Mouse (Mus musculus): Measurements from ENCODE around the gene Gpr18.

The Gpr18 gene

DNA sequence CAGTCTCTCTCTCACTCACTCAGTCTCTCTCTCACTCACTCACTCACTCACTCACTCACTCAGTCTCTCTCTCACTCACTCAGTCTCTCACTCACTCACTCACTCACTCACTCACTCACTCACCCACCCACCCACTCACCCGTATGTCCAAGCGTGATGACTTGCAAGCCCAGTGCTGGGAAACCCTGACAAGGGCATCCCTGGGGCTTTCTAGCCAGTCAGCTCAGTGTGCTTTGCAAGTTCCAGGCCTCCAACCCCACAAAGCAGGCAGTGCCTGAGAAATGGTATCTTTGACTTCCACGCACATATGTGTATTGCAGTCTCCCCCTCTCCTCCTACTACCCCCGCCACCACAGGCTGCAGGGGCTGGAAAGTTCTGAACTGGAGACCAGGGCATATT is 6.4 kb upstream of the Gpr18 start:
- no peak for DNase-seq (ENCODE audit: low spot score)

DNA sequence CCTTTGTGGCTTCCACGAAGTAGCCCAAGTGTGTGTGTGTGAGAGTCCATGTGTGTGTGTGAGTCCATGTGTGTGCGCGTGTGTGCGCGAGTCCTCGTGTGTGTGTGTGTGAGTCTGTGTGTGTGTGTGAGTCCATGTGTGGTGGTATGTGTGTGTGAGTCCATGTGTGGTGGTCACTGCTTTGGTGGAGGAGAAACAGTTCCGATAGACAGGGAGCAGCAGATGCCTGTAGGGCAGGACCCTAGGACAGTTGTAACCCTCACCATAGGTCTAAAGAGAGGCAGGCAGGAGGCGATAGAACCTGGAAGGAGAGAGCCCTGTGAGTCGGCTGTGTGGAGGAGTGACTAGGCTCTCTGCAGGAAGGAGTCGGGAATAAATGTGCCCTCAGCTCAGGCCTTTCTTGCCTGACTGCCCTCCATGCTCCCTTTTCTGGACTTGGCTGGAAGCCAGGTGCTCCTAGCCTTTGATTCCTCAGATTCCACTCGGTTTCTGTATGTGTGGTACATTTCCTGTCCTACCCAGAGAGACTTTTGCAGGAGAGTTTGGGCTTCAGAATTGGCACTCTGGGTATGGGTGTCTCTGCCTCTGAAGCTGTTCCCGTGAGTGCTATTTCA is 5.0 kb upstream of the Gpr18 start:
- DNase-seq (ENCODE audit: low spot score), result no peak

- no peak for DNase-seq (ENCODE audit: low spot score)
Observed at GRCm38 (mm10) chr14:121919752-121920151, 4.2 kb upstream of the Gpr18 start.

GRCm38 (mm10) chr14:121918266-121918665 is 2.7 kb upstream of the Gpr18 start:
- DNase-seq (ENCODE audit: low spot score), result peak; percentile 57

DNA sequence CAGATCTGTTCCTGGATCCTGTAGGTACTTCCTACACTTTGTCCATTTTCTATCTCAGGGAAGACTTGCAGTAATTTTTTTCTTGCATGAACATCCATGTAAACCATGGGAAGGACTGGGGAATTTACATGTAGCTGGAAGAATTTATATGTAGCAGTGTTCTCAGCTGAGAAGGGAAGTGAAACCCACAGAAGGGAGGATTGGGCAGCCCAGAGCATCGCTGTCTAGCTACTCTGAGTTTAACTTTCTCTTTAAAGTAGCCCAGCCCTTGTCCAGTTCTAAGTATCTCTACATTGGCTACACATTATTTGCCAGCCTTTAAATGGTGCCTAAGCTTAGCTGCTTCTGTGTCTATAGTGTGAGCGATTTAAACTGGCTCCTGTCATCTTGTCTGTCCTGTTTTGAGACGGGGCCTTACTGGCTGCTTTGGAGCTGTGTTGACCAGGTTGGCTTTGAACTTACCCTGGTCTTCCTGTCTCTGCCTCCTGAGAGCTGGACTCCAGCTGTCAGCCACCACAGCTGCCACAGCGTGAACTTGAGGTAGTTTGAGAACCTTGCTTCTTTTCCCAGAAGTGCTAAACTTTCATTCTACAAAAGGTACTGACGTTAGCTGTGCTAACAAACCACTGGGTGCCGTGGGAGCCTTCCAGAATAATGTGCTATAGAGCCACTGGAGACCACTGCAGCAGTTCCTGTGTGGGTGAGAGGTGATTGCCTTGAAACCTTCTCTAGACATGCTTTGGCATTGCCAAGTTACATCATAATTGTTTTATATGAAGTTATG is 922 bp upstream of the Gpr18 start:
- no peak for DNase-seq (ENCODE audit: low spot score)

- no peak for DNase-seq (ENCODE audit: low spot score)
Observed at GRCm38 (mm10) chr14:121915143-121915542, 438 bp downstream of the Gpr18 start.

DNA sequence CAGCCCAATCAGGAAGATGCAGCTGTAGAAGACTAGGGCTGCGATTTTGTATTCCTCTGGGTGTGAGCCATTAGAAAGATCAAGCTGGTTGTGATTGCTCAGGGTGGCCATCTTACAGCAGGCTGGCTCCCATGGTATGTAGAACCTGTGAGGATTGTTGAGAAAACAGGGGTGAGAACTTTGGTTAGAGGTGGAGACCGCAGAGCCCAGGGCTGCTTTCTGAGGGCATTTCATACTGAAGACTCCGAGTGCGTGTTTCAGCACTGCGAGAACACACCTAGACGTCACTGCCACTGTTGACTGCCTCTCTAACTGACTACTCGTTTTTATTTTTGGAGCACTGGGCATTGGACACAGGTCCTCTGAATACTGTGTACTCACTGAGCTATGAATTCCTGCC is 3.1 kb downstream of the Gpr18 start:
- DNase-seq (ENCODE audit: low spot score), result no peak

DNA sequence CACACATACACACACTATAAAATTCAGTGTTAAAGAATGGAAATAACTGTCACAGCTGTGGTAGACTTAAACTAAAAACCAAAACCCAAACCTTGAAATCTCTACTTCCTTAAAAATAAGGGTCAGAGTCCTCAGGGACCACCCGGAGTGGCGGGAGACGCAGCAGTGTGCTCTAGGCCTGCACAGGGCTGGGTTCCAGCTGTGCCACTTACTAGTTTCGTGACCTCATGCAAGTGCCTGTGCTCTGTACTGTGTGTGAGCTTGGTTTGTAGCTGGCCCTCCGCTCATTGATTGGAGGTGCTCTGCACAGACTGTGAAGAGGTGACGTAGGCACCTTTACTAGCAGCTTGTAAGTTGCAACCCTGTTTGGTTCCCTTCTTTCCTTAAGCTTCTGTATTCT is 5.7 kb downstream of the Gpr18 start:
- no peak for DNase-seq (ENCODE audit: low spot score)

DNA sequence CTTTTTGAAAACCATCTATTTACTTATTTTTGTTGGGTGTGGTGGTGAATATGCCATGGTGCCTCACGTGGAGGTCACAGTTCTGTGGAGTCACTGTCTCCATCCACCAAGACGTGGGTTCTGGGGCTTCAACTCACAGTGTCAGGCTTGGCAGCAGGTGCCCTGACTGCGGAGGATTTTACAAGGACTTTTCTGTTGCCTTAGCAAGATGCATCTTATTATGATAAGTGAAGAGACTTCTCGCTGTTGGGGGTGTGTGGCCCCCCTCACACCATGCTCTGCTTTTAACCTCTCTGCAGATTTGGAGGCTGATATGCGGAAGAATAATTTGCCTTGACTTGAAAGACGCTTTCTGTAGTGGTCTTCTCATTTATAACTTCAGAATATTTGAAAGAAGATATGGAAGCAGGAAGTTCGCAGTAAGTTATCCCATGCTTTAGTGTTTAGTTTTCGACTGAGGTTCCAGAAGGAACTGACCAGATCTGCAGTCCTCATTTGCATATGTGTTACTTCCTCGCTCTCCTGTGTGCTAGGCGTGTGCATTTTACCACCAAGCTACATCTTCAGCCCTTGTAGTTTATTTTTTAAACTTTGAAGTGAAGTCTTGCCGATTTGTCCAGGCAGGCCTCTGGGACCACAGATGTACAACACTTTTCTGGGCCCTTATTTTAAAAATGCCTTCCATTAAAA is 8.4 kb downstream of the Gpr18 start:
- no peak for DNase-seq (ENCODE audit: low spot score)

GRCm38 (mm10) chr14:121906341-121906991 is 9.1 kb downstream of the Gpr18 start:
- no peak for DNase-seq (ENCODE audit: low spot score)

DNA sequence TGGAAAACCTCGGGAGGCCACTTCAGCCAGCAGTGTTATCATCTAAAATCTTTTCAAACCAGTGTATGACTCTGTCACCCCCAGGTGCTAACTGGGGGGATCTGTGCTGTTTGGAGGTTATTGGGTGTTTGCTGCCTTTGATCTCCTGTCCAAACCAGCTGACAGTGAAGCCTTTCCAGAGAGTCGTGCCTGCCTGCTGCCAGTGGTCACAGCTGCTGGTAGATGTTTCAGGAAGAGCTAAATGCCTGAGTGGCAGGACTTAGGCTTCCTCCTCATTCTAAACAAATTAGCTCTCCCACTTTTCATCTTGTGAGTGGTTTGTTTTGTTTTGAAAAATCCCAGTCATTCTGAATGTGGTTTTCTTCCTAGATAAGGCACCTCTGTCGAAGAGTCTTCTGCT is 10.8 kb downstream of the Gpr18 start:
- DNase-seq (ENCODE audit: low spot score), result no peak

DNA sequence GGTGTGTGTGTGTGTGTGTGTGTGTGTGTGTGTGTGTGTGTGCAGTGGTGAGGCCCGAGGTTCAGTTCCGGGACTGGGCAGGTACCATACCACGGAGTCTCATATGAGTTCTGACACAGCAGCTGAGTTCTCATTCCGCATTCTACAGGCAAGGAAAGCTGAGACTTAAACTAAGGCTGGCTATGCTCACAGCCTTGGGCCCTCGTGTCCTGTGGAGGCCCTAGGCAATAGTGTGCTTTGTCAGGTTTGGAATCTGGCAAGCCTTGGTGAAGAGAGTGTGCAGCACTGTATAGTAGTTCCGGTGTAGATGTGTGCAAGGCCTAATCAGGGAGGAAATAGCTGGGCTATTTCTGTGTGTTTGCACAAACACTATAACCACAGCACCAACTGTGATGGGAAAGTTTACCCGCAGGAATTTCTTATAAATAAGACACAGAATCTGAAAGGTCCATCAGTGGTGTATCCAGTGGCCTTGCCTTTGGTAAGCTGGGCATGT is 12.2 kb downstream of the Gpr18 start:
- DNase-seq (ENCODE audit: low spot score), result no peak

DNA sequence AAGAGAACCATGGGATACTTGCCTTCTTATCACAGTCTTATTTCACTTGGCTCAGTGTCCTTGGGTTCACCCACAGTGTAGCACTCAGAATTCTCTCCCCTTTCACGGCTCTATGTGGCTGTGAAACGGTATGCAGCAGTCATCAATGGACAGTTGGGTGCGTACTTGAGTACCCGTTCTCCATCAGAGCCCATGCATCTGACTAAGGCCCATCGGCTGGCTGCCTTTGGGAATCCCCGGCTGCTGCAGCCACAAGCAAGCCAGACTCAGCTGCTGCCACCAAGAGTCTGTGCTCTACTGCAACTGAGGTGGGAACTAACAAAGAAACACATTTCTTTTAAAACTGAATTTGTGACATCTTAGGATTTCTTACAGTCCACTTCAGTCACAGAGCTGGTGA is 14.1 kb downstream of the Gpr18 start:
- DNase-seq (ENCODE audit: low spot score), result no peak

DNA sequence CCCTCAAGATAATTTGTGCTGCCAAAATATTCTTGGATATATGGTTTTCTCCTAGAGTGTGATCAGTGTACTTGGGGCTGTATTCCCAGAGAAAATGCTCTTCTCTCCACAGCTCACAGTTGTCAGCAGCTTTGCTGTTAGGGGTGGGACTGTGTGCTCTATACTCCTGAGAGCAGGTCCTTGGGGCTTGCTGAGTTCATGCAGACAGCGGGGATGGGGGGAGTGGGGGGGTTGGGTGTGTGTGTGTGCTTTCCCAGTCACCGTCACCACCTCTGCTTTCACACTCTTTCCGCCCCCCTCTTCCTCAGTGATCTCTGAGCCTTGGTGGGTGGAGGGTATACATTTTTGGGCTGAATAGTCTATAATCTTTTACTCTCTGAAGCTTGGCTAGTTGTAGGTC is 16.5 kb downstream of the Gpr18 start:
- no peak for DNase-seq (ENCODE audit: low spot score)

- no peak for DNase-seq (ENCODE audit: low spot score)
Observed at GRCm38 (mm10) chr14:121898509-121898908, 17.1 kb downstream of the Gpr18 start.

- DNase-seq (ENCODE audit: low spot score), result no peak
Observed at GRCm38 (mm10) chr14:121897773-121898172, 17.8 kb downstream of the Gpr18 start.

GRCm38 (mm10) chr14:121896126-121897090 is 19.2 kb downstream of the Gpr18 start:
- no peak for DNase-seq (ENCODE audit: low spot score)

DNA sequence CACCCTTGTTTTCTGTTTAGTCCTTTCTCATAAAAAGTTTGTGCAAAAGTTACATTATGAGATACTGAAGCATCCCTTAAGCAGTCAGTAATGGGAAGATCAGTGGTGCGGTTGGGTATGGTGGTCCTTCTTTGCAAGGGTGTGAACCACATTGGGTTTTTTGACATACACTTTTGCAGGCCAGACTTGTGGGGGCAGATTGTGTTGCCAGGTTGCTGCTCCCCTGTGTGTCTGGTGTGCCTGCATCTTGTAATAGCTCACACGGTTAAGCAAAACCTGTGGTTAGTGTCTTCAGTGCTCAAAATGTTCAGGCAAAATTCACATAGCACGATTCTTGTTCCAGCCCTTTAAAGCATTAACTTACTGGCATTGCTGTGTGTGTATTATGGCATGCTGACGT is 20.3 kb downstream of the Gpr18 start:
- no peak for DNase-seq (ENCODE audit: low spot score)

GRCm38 (mm10) chr14:121894511-121895135 is 21.0 kb downstream of the Gpr18 start:
- DNase-seq (ENCODE audit: low spot score), result no peak

DNA sequence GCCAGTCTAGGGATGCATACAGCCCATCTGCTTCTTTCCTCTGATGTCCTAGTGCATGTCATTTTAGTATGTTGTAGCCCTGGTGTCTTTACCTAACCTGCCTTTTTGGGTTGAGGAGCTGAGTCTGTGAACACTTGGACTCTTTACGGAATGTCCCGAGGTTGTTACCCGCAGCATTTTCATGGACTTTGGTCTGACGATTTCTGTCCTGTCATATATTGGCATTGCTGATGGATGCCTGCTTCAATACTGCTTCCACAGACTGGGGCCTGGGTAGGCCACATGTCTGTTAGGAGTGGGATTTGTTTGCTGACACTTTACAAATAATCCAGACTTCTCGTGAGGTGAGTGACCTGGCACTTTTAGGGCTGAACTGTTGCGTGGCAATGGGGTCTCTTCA is 21.8 kb downstream of the Gpr18 start:
- no peak for DNase-seq (ENCODE audit: low spot score)
